Mouse (Mus musculus): ENCODE measurements at regions not wholly inside any gene's neighbourhood (a gene's known extent, or its start where the extent isn't known, plus 50 kb on each side); places are given as distances from the start of the nearest gene placed in this dataset.

GRCm38 (mm10) chr8:12330886-12331285 lies 52.3 kb downstream of the A230072I06Rik start:
- no peak overlapping the region for H3K4me2 ChIP-seq (replicated peaks)
- H3K9me3 ChIP-seq = no peaks in the 10 kb centered on the region
- no peak overlapping the region for H3K9ac ChIP-seq
- no peak overlapping the region for H3K4me3 ChIP-seq
- H3K36me3 ChIP-seq = no peaks in the 10 kb centered on the region
- 62% methylated on average over 14 of the region's 14 CpGs for WGBS
- no peak overlapping the region for H3K27ac ChIP-seq
- H3K4me1 ChIP-seq = peaks cover 12% of the 10 kb centered on the region; the same call in 1 of the 2 replicates
- no peak for ATAC-seq (ENCODE audit: low FRiP score, low read depth)
- H3K27me3 ChIP-seq = peaks cover 66% of the 10 kb centered on the region

GRCm38 (mm10) chr8:12331652-12332051 lies 53.0 kb downstream of the A230072I06Rik start:
- no peak for ATAC-seq (ENCODE audit: low FRiP score, low read depth)
- Histone ChIP-seq H3K9ac (no peak overlapping the region), H3K4me2 (replicated peaks) (no peak overlapping the region), H3K27me3 (peaks cover 69% of the 10 kb centered on the region), H3K27ac (no peak overlapping the region), H3K4me1 (peaks cover 12% of the 10 kb centered on the region; the same call in 1 of the 2 replicates), H3K9me3 (no peaks in the 10 kb centered on the region), H3K4me3 (no peak overlapping the region), H3K36me3 (no peaks in the 10 kb centered on the region)
- 81% methylated on average over 7 of the region's 7 CpGs for WGBS

- H3K4me1 ChIP-seq = peaks cover 12% of the 10 kb centered on the region; the same call in 1 of the 2 replicates
- no peak overlapping the region for H3K9ac ChIP-seq
- WGBS = 42% methylated on average over 5 of the region's 5 CpGs
- no peak overlapping the region for H3K27ac ChIP-seq
- H3K27me3 ChIP-seq = peaks cover 55% of the 10 kb centered on the region
- H3K4me2 ChIP-seq (replicated peaks) = no peak overlapping the region
- H3K4me3 ChIP-seq = no peak overlapping the region
- no peaks in the 10 kb centered on the region for H3K36me3 ChIP-seq
- no peaks in the 10 kb centered on the region for H3K9me3 ChIP-seq
- no peak for ATAC-seq (ENCODE audit: low FRiP score, low read depth)
Observed at GRCm38 (mm10) chr8:12334081-12334480, 55.5 kb downstream of the A230072I06Rik start.

- H3K4me2 ChIP-seq (replicated peaks) = no peak overlapping the region
- H3K9ac ChIP-seq = no peak overlapping the region
- H3K4me1 ChIP-seq = peaks cover 12% of the 10 kb centered on the region; the same call in 1 of the 2 replicates
- no peak overlapping the region for H3K4me3 ChIP-seq
- no peak for ATAC-seq (ENCODE audit: low FRiP score, low read depth)
- H3K27ac ChIP-seq = no peak overlapping the region
- peaks cover 55% of the 10 kb centered on the region for H3K27me3 ChIP-seq
- H3K9me3 ChIP-seq = no peaks in the 10 kb centered on the region
- WGBS = 34% methylated on average over 7 of the region's 7 CpGs
- no peaks in the 10 kb centered on the region for H3K36me3 ChIP-seq
Observed at GRCm38 (mm10) chr8:12334605-12335004, 56.0 kb downstream of the A230072I06Rik start.

GRCm38 (mm10) chr8:12339149-12339924 lies 55.8 kb upstream of the Sox1 start:
- Histone ChIP-seq H3K27ac (no peak overlapping the region), H3K9ac (no peak overlapping the region), H3K4me1 (no peaks in the 10 kb centered on the region; the same call in 1 of the 2 replicates), H3K4me3 (no peak overlapping the region), H3K9me3 (no peaks in the 10 kb centered on the region), H3K36me3 (no peaks in the 10 kb centered on the region), H3K4me2 (replicated peaks) (no peak overlapping the region), H3K27me3 (peaks cover 27% of the 10 kb centered on the region)
- ATAC-seq (ENCODE audit: low FRiP score, low read depth) = no peak
- WGBS = 44% methylated on average over 17 of the region's 17 CpGs

GRCm38 (mm10) chr8:12340946-12341345 lies 54.1 kb upstream of the Sox1 start:
- ATAC-seq (ENCODE audit: low FRiP score, low read depth) = no peak
- H3K27me3 ChIP-seq = peaks cover 12% of the 10 kb centered on the region
- H3K4me1 ChIP-seq = no peaks in the 10 kb centered on the region
- H3K27ac ChIP-seq = no peak overlapping the region
- H3K4me2 ChIP-seq (replicated peaks) = no peak overlapping the region
- no peak overlapping the region for H3K4me3 ChIP-seq
- H3K36me3 ChIP-seq = no peaks in the 10 kb centered on the region
- H3K9ac ChIP-seq = no peak overlapping the region
- H3K9me3 ChIP-seq = no peaks in the 10 kb centered on the region
- 82% methylated on average over 5 of the region's 5 CpGs for WGBS
